Mouse (Mus musculus): ENCODE measurements around the gene Fhl2.
A peak's percentile ranks its signal among the peaks of the same experiment; 100 is the strongest.
"Not testable (repeated sequence)": the region's sequence is repeated elsewhere in the genome, so short reads cannot be mapped to it uniquely, and the experiment has no call there.

The Fhl2 gene

GRCm38 (mm10) chr1:43192471-43192870 is 4.3 kb downstream of the Fhl2 start:
- no peak for DNase-seq (ENCODE audit: low spot score)

- no peak for DNase-seq (ENCODE audit: low spot score)
Measured at GRCm38 (mm10) chr1:43191078-43191477, 5.7 kb downstream of the Fhl2 start.

GRCm38 (mm10) chr1:43188893-43189292 is 7.9 kb downstream of the Fhl2 start:
- not testable (repeated sequence) for DNase-seq (ENCODE audit: low spot score)

GRCm38 (mm10) chr1:43186334-43186733 is 10.4 kb downstream of the Fhl2 start:
- no peak for DNase-seq (ENCODE audit: low spot score)

GRCm38 (mm10) chr1:43180912-43181311 is 15.9 kb downstream of the Fhl2 start:
- DNase-seq (ENCODE audit: low spot score), result no peak

- peak; percentile 21 for DNase-seq (ENCODE audit: low spot score)
Measured at GRCm38 (mm10) chr1:43178780-43179179, 18.0 kb downstream of the Fhl2 start.

- DNase-seq (ENCODE audit: low spot score), result no peak
Measured at GRCm38 (mm10) chr1:43178378-43178777, 18.4 kb downstream of the Fhl2 start.

- DNase-seq (ENCODE audit: low spot score), result no peak
Measured at GRCm38 (mm10) chr1:43173283-43174226, 23.2 kb downstream of the Fhl2 start.

GRCm38 (mm10) chr1:43171816-43172215 is 25.0 kb downstream of the Fhl2 start:
- DNase-seq (ENCODE audit: low spot score), result no peak

GRCm38 (mm10) chr1:43171093-43171492 is 25.7 kb downstream of the Fhl2 start:
- no peak for DNase-seq (ENCODE audit: low spot score)

GRCm38 (mm10) chr1:43169661-43170060 is 27.1 kb downstream of the Fhl2 start:
- DNase-seq (ENCODE audit: low spot score), result no peak

- no peak for DNase-seq (ENCODE audit: low spot score)
Measured at GRCm38 (mm10) chr1:43169227-43169626, 27.6 kb downstream of the Fhl2 start.

- DNase-seq (ENCODE audit: low spot score), result no peak
Measured at GRCm38 (mm10) chr1:43168618-43169017, 28.2 kb downstream of the Fhl2 start.

- DNase-seq (ENCODE audit: low spot score), result no peak
Measured at GRCm38 (mm10) chr1:43168026-43168425, 28.8 kb downstream of the Fhl2 start.

- no peak for DNase-seq (ENCODE audit: low spot score)
Measured at GRCm38 (mm10) chr1:43164582-43164981, 32.2 kb downstream of the Fhl2 start.

- DNase-seq (ENCODE audit: low spot score), result peak; percentile 67
Measured at GRCm38 (mm10) chr1:43163467-43164418, 33.0 kb downstream of the Fhl2 start.

GRCm38 (mm10) chr1:43163084-43163466 is 33.7 kb downstream of the Fhl2 start:
- no peak for DNase-seq (ENCODE audit: low spot score)

- DNase-seq (ENCODE audit: low spot score), result no peak
Measured at GRCm38 (mm10) chr1:43162394-43162793, 34.4 kb downstream of the Fhl2 start.

- DNase-seq (ENCODE audit: low spot score), result no peak
Measured at GRCm38 (mm10) chr1:43159429-43159828, 37.4 kb downstream of the Fhl2 start.

- DNase-seq (ENCODE audit: low spot score), result no peak
Measured at GRCm38 (mm10) chr1:43157907-43158306, 38.9 kb downstream of the Fhl2 start.

- DNase-seq (ENCODE audit: low spot score), result no peak
Measured at GRCm38 (mm10) chr1:43154491-43154890, 42.3 kb downstream of the Fhl2 start.

GRCm38 (mm10) chr1:43153538-43153937 is 43.2 kb downstream of the Fhl2 start:
- no peak for DNase-seq (ENCODE audit: low spot score)

GRCm38 (mm10) chr1:43152626-43153025 is 44.2 kb downstream of the Fhl2 start:
- DNase-seq (ENCODE audit: low spot score), result no peak
